ENCODE assay signal across 15 mouse cellular contexts in the genomic region with DNA sequence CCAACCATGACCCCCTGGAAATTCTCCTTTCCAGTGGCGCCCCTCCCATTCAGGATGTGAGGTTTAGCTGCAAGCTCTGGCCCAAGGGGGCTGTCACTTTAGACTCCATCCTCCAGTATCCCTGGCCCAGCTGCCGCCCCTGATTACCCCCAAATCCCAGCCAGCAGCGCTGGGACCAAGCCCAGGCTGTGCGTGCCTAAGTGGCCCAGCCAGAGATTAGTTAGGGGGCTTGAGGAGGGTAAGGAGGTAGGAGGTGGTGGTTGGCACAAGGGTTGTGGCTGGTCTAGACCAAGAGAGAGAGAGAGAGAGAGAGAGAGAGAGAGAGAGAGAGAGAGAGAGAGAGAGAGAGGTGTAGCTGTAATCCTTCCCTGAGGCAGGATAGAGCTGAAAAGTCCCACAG. TPM values are rescaled to one million over a fixed set of nuclear protein-coding genes. Genes with fewer than 3 reads are reported as not detected.
DNase-seq lines count a peak whose midpoint lies in the region; ATAC-seq and TF ChIP-seq lines count a peak whose summit lies in the region.
"Had no signal": no experiment of that assay in that cellular context is flagged by ENCODE, and none has a peak within 500 bp of the region (broad histone marks: within the 10 kb centered on the region; RNA-seq: fewer than 3 reads in every experiment).

No protein-coding gene starts in this region.

- no peak overlapping the region for H3K4me3 ChIP-seq in embryonic facial prominence, embryonic 14.5 days (ENCODE audit: low read depth, low read length)
- peak overlapping the region; percentile 59 for H3K4me3 ChIP-seq in hindbrain, embryonic 10.5 days
- H3K4me3 ChIP-seq in limb, embryonic 14.5 days (replicated peaks; ENCODE audit: low read length): peak overlapping the region; percentile 25; the same call in 1 of the 2 replicates
- H3K4me3 ChIP-seq in neural tube, embryonic 12.5 days: peak overlapping the region; percentile 59
- H3K4me3 ChIP-seq: layer of hippocampus, adult 2 months had no signal

- no peaks in the 10 kb centered on the region for H3K9me3 ChIP-seq in embryonic facial prominence, embryonic 14.5 days (ENCODE audit: control insufficient read depth, low read length)
- no peaks in the 10 kb centered on the region for H3K9me3 ChIP-seq in hindbrain, embryonic 10.5 days
- H3K9me3 ChIP-seq in limb, embryonic 14.5 days (ENCODE audit: control insufficient read depth, low read length): no peaks in the 10 kb centered on the region
- no peaks in the 10 kb centered on the region for H3K9me3 ChIP-seq in neural tube, embryonic 12.5 days
- H3K9me3 ChIP-seq: heart, embryonic 15.5 days had no signal

- no peak overlapping the region for H3K9ac ChIP-seq in embryonic facial prominence, embryonic 14.5 days (ENCODE audit: low read depth, low read length)
- no peak overlapping the region for H3K9ac ChIP-seq in limb, embryonic 14.5 days (ENCODE audit: low read depth, low read length, severe bottlenecking)
- peak overlapping the region; percentile 74 for H3K9ac ChIP-seq in neural tube, embryonic 12.5 days
- H3K9ac ChIP-seq: heart, embryonic 15.5 days had no signal

- H3K27ac ChIP-seq in embryonic facial prominence, embryonic 14.5 days (replicated peaks; ENCODE audit: low read depth, low read length): no peak overlapping the region
- H3K27ac ChIP-seq in hindbrain, embryonic 10.5 days: peak overlapping the region; percentile 69
- no peak overlapping the region for H3K27ac ChIP-seq in limb, embryonic 14.5 days (replicated peaks; ENCODE audit: low read depth, low read length)
- peak overlapping the region; percentile 71; the same call in 1 of the 2 replicates for H3K27ac ChIP-seq in neural tube, embryonic 12.5 days
- H3K27ac ChIP-seq: heart, embryonic 15.5 days; layer of hippocampus, adult 2 months had no signal

- no peak for DNase-seq in embryonic facial prominence, embryonic 14.5 days (ENCODE audit: low spot score)
- DNase-seq in hindbrain, embryonic 10.5 days (ENCODE audit: low spot score): peak; percentile 17
- no peak for DNase-seq in limb, embryonic 14.5 days (ENCODE audit: low spot score)
- no peak for DNase-seq in urinary bladder, postnatal 4 days (ENCODE audit: low spot score in 2 of 2)
- DNase-seq in ovary, adult 18-20 months (ENCODE audit: low spot score): no peak
- no peak for DNase-seq in urinary bladder, postnatal 10 days (ENCODE audit: low spot score)
- no peak for DNase-seq in right cerebral cortex, adult 2 months (ENCODE audit: low spot score in 2 of 2)
- DNase-seq: adrenal gland, postnatal 14 days; kidney, adult 2 months; thymus, postnatal 14 days had no signal

- 0% methylated on average over 4 of the region's 4 CpGs for WGBS in embryonic facial prominence, embryonic 14.5 days
- 0% methylated on average over 4 of the region's 4 CpGs for WGBS in hindbrain, embryonic 10.5 days
- WGBS in limb, embryonic 14.5 days: 0% methylated on average over 4 of the region's 4 CpGs
- under 1% methylated on average over 4 of the region's 4 CpGs for WGBS in neural tube, embryonic 12.5 days

- TF ChIP-seq POLR2A in limb, embryonic 14.5 days (IDR thresholded peaks at IDR 0.05; ENCODE audit: borderline replicate concordance, extremely low read depth, insufficient read depth, insufficient read length): no peak

- H3K4me2 ChIP-seq in embryonic facial prominence, embryonic 14.5 days (ENCODE audit: low read depth, low read length): peak overlapping the region; percentile 50; the same call in 1 of the 2 replicates
- peak overlapping the region; percentile 46 for H3K4me2 ChIP-seq in limb, embryonic 14.5 days (replicated peaks; ENCODE audit: low read depth, low read length, severe bottlenecking)
- peak overlapping the region; percentile 81 for H3K4me2 ChIP-seq in neural tube, embryonic 12.5 days (replicated peaks)

- H3K36me3 ChIP-seq in embryonic facial prominence, embryonic 14.5 days (ENCODE audit: control insufficient read depth, insufficient read depth, low read length): no peaks in the 10 kb centered on the region
- no peaks in the 10 kb centered on the region for H3K36me3 ChIP-seq in hindbrain, embryonic 10.5 days
- H3K36me3 ChIP-seq in limb, embryonic 14.5 days (ENCODE audit: control insufficient read depth, insufficient read depth, low read length): no peaks in the 10 kb centered on the region
- no peaks in the 10 kb centered on the region for H3K36me3 ChIP-seq in neural tube, embryonic 12.5 days
- H3K36me3 ChIP-seq: heart, embryonic 15.5 days had no signal

- ATAC-seq in embryonic facial prominence, embryonic 14.5 days (ENCODE audit: low read depth): no peak
- ATAC-seq in limb, embryonic 14.5 days (ENCODE audit: low FRiP score, low read depth): no peak
- ATAC-seq in neural tube, embryonic 12.5 days (ENCODE audit: low FRiP score, low read depth): no peak
- ATAC-seq: Patski had no signal

- H3K27me3 ChIP-seq in embryonic facial prominence, embryonic 14.5 days (replicated peaks; ENCODE audit: control insufficient read depth, insufficient read depth, low read length): peaks cover 100% of the 10 kb centered on the region
- H3K27me3 ChIP-seq in hindbrain, embryonic 10.5 days (ENCODE audit: insufficient read depth, poor library complexity, severe bottlenecking): peaks cover 100% of the 10 kb centered on the region
- H3K27me3 ChIP-seq in limb, embryonic 14.5 days (ENCODE audit: control insufficient read depth, insufficient read depth, low read length): peaks cover 92% of the 10 kb centered on the region
- peaks cover 99% of the 10 kb centered on the region for H3K27me3 ChIP-seq in neural tube, embryonic 12.5 days (replicated peaks)

- peaks cover 23% of the 10 kb centered on the region for H3K4me1 ChIP-seq in embryonic facial prominence, embryonic 14.5 days (ENCODE audit: control insufficient read depth, insufficient read depth, low read length)
- H3K4me1 ChIP-seq in hindbrain, embryonic 10.5 days (replicated peaks): peaks cover 96% of the 10 kb centered on the region
- H3K4me1 ChIP-seq in limb, embryonic 14.5 days (ENCODE audit: control insufficient read depth, insufficient read depth, low read length): peaks cover 56% of the 10 kb centered on the region
- peaks cover 80% of the 10 kb centered on the region for H3K4me1 ChIP-seq in neural tube, embryonic 12.5 days

RNA-seq across cellular contexts. Expression of a gene that starts 2.8 kb away (rescaled TPM):
- 5.2 and 6.1 TPM in 2 replicates for polyA plus RNA-seq in embryonic facial prominence, embryonic 14.5 days (2014; fragmentation: Nextera tagmentation; extraction: Ambion mirVana)
- polyA plus RNA-seq in hindbrain, embryonic 10.5 days (2016; fragmentation: Nextera tagmentation; extraction: Ambion mirVana): 23.1 and 70.9 TPM in 2 replicates
- polyA plus RNA-seq in limb, embryonic 14.5 days (2012; rRNA removed): 7.2 and 9.6 TPM in 2 replicates
- polyA plus RNA-seq in limb, embryonic 14.5 days (2014; fragmentation: Nextera tagmentation; extraction: Ambion mirVana): 17.5 and 19.9 TPM in 2 replicates
- polyA plus RNA-seq in neural tube, embryonic 12.5 days (2016; fragmentation: Nextera tagmentation; extraction: Ambion mirVana): 112 and 125 TPM in 2 replicates
- polyA plus RNA-seq: liver, adult 2 months had no signal

RNA-seq across cellular contexts. Expression of a gene that starts 9.3 kb away (rescaled TPM):
- 80.0 and 89.4 TPM in 2 replicates for polyA plus RNA-seq in embryonic facial prominence, embryonic 14.5 days (2014; fragmentation: Nextera tagmentation; extraction: Ambion mirVana)
- polyA plus RNA-seq in hindbrain, embryonic 10.5 days (2016; fragmentation: Nextera tagmentation; extraction: Ambion mirVana): 103 and 118 TPM in 2 replicates
- 146 and 178 TPM in 2 replicates for polyA plus RNA-seq in limb, embryonic 14.5 days (2012; rRNA removed)
- 89.4 and 94.6 TPM in 2 replicates for polyA plus RNA-seq in limb, embryonic 14.5 days (2014; fragmentation: Nextera tagmentation; extraction: Ambion mirVana)
- 74.2 and 76.9 TPM in 2 replicates for polyA plus RNA-seq in neural tube, embryonic 12.5 days (2016; fragmentation: Nextera tagmentation; extraction: Ambion mirVana)

RNA-seq across cellular contexts. Expression of a gene that starts 16.8 kb away (rescaled TPM):
- 57.7 and 91.9 TPM in 2 replicates for polyA plus RNA-seq in embryonic facial prominence, embryonic 14.5 days (2014; fragmentation: Nextera tagmentation; extraction: Ambion mirVana)
- polyA plus RNA-seq in hindbrain, embryonic 10.5 days (2016; fragmentation: Nextera tagmentation; extraction: Ambion mirVana): 8.1 and 10.5 TPM in 2 replicates
- polyA plus RNA-seq in limb, embryonic 14.5 days (2012; rRNA removed): 31.7 and 36.9 TPM in 2 replicates
- 44.5 and 62.9 TPM in 2 replicates for polyA plus RNA-seq in limb, embryonic 14.5 days (2014; fragmentation: Nextera tagmentation; extraction: Ambion mirVana)
- polyA plus RNA-seq in neural tube, embryonic 12.5 days (2016; fragmentation: Nextera tagmentation; extraction: Ambion mirVana): 7.3 and 7.6 TPM in 2 replicates

RNA-seq across cellular contexts. Expression of a gene that starts 30.1 kb away (rescaled TPM):
- polyA plus RNA-seq in embryonic facial prominence, embryonic 14.5 days (2014; fragmentation: Nextera tagmentation; extraction: Ambion mirVana): 5.0 and 5.2 TPM in 2 replicates
- 0.72 and 1.5 TPM in 2 replicates for polyA plus RNA-seq in hindbrain, embryonic 10.5 days (2016; fragmentation: Nextera tagmentation; extraction: Ambion mirVana)
- 33.3 and 43.2 TPM in 2 replicates for polyA plus RNA-seq in limb, embryonic 14.5 days (2012; rRNA removed)
- polyA plus RNA-seq in limb, embryonic 14.5 days (2014; fragmentation: Nextera tagmentation; extraction: Ambion mirVana): 2.0 and 4.4 TPM in 2 replicates
- 4.3 and 5.8 TPM in 2 replicates for polyA plus RNA-seq in neural tube, embryonic 12.5 days (2016; fragmentation: Nextera tagmentation; extraction: Ambion mirVana)

Comparison
In these comparisons a context has a peak if more than half of its experiments do, and no peak if none do; other contexts are left out.
1. H3K27ac ChIP-seq: peak in hindbrain, embryonic 10.5 days (single experiment) and neural tube, embryonic 12.5 days (single experiment); none in embryonic facial prominence, embryonic 14.5 days (single experiment) and limb, embryonic 14.5 days (single experiment).
2. Peak in every context shown above with its lines, with median percentiles within 50 percentile points of each other: H3K4me2 ChIP-seq.